Mouse (Mus musculus) CD4-positive, CD25-positive, alpha-beta regulatory T cell, adult 2 months (primary cell): ENCODE results near the gene Tbck.
A peak's percentile ranks its signal among the peaks of the same experiment; 100 is the strongest.

Experiments
- DNase-seq: peaks from one replicate; pipeline ENCODE4 v3.0.0-alpha.2; 2012; ENCODE audit warnings: low read depth, low spot score

The Tbck gene

DNA sequence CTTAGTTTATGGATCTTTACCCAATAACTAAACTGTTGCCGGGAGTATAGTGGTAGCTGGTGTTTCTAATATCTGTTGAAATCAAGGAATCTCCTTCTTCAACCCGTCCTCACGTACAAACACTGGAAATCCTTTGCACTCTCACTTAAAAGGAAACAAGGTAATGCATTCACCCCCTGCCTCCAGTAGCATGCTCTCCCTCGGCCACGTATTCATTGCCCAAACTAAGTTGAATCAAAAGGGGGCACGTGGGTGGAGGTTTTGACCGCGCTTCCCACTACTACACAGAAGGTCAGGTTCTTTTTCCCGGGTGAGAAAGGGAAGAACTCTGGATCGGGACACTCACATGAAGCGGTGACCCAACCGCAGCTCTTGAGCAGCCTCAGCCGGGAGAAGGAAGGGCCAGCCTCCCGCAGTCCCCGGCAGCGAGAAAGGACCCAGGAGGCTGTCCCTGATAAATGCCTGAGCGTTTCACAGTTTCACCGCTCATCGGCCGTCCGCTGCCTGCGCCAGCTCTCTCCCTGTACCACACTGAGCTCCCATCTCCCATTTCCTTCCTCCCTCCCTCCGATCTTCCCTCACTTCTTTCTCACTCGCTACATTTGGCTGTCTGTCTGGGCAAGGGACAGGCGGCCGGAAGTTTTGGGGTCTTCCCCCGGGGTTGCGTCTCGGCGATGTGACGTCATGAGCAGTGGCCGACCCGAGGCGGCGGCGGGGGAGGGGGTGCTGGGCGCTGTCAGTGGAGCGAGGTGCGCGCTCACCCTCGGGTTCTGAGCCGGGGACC lies at the start of gene Tbck:
Tbck (plus strand) TSS at position 698 of the 784 bp plus-strand sequence.
- peak; percentile 95 for DNase-seq

DNA sequence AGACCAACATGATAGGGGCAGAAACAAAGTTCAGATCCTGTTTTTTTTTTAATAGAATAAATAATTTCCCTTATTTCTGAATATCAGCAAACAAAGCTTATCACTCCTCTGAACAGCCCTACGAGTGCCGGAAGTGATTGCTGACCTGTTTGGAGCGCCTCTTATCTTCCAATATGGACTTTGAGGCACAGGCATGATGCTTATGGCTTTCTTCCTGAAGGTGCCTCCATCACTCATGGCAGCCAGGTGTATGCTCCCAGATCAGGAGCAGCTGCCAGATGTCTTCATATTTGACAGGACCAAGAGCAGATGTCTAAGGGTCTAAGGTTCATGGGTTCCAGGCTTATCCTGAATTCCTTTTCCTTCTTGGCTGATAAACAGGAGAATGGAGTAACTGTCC lies 46.9 kb upstream of the Tbck start:
- DNase-seq = no peak

- no peak for DNase-seq
These were observed 39.9 kb upstream of the Tbck start for GRCm38 (mm10) chr3:132644071-132644470.

DNA sequence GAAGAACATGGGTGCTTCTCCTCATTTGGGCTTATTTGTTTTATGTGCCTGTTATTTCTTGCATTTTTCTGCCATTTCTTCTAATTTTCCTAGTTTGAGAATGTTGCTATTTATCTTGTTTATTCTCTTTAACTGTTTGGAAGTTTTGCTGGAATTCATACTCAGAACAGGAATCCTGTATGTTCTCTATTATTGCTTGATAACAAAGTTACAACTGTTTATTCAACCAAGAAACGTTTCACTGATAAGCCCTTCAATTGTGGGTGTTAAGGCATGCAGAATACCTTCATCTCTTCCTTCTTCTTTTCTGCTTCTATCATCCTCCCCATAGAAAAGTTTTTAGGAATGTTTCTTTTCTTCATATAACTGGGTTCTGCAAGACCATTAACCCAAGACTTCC lies 37.1 kb upstream of the Tbck start:
- DNase-seq = no peak

DNA sequence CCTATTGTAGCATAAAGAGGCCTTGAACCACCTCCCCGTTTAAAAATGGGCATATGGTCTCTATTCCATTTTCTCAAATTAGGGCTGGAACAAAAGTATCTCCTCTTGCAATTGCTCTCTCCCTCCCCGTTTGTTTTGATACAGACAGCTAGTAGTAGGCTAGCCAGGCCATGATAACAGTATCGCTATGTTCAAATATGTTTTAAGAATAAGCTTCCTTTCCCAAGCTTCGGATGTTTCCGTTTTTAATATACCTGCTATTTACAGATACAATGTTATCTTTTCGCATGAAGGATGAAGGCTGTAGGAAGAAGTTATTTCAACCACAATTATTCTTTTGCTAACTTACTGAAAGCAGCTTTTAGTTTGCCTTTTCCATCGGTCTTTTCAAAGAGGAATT lies 34.6 kb upstream of the Tbck start:
- DNase-seq = no peak

- no peak for DNase-seq
These were observed 33.8 kb upstream of the Tbck start for GRCm38 (mm10) chr3:132650191-132650590.

DNA sequence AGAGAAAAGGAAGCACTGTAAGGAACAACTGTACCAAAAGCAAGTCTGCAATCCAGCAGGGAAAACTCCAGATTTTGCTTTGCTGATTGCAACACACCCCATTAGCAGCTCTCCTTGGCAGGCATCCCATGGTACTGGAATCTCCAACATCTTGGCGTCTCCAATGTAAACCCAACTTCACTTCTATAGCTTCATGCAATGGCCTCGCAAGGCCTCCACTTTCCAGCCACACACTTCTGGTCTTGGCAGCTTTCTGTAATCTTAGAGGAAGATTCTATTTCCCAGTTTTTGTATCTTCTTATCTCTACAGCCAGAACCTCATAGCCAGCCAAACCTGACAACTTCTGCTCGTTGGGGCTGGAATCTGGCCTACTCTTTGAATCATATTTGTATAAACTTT lies 32.2 kb upstream of the Tbck start:
- DNase-seq = no peak

DNA sequence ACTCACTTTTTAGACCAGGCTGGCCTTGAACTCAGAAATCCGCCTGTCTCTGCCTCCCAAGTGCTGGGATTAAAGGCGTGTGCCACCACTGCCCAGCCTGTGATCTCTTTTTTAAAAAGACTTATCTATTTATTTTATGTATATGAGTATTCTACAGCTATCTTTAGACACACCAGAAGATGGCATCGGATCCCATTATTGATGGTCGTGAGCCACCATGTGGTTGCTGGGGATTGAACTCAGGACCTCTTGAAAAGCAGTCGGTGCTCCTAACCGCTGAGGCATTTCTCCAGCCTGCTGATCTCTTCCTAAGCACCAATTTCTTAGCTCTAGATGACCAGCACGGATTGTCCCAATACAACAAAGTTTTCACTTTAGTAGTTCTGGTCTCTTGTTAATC lies 30.0 kb upstream of the Tbck start:
- no peak for DNase-seq

GRCm38 (mm10) chr3:132655955-132656354 lies 28.0 kb upstream of the Tbck start:
- no peak for DNase-seq

DNA sequence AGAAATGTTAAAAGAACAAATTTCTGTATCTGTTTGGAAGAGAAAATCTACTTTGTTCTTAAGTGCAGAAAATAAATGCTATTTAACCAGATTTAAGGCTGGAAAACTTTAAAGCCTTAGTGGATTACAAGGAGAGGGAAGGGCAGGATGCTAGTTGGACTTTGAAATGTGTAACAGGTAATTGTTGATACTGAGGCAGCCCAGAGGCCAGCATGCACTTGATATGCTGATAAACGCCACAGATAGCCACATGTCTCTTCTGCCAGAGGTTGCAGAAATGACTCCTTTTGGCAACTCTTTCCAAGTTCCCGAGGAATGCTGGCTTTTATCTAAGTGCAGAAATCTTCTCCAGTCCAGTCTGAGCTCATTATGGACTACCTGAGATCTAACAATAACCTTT lies 6.5 kb upstream of the Tbck start:
- DNase-seq = no peak

- peak; percentile 18 for DNase-seq
These were observed 436 bp downstream of the Tbck start, which contains the start of gene Aimp1 for GRCm38 (mm10) chr3:132684231-132684928. TSS of gene Aimp1 (minus strand) at chr3:132684370.

- peak; percentile 32 for DNase-seq
These were observed 17.4 kb downstream of the Tbck start for GRCm38 (mm10) chr3:132701368-132701767.

- no peak for DNase-seq
These were observed 20.3 kb downstream of the Tbck start for GRCm38 (mm10) chr3:132704216-132704615.

- no peak for DNase-seq
These were observed 23.0 kb downstream of the Tbck start for GRCm38 (mm10) chr3:132706977-132707376.

GRCm38 (mm10) chr3:132713913-132714312 lies 30.0 kb downstream of the Tbck start:
- no peak for DNase-seq

GRCm38 (mm10) chr3:132717316-132717715 lies 33.4 kb downstream of the Tbck start:
- DNase-seq = no peak

GRCm38 (mm10) chr3:132724326-132724725 lies 40.4 kb downstream of the Tbck start:
- DNase-seq = no peak

GRCm38 (mm10) chr3:132744287-132745146 lies 60.6 kb downstream of the Tbck start:
- no peak for DNase-seq

DNA sequence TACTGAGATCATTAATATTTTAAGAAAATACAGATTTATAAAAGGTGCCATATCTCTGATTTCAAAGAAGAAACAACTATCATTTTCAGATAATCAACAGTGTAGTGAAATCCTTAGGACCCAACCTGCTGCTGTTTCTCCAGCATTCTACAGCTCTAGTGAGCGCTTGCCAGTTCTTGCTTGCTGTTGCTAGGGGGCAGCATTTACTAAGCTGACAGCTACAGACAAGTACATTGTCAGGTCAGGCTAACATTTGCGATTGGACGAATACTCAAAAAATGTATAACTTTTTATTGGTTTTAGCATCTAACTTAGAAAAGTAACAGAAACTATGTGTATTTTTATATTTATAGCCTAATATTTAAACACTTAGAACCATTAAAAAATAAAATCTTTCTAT lies 63.1 kb downstream of the Tbck start:
- peak; percentile 58 for DNase-seq

- DNase-seq = no peak
These were observed 63.8 kb downstream of the Tbck start for GRCm38 (mm10) chr3:132747766-132748165.

DNA sequence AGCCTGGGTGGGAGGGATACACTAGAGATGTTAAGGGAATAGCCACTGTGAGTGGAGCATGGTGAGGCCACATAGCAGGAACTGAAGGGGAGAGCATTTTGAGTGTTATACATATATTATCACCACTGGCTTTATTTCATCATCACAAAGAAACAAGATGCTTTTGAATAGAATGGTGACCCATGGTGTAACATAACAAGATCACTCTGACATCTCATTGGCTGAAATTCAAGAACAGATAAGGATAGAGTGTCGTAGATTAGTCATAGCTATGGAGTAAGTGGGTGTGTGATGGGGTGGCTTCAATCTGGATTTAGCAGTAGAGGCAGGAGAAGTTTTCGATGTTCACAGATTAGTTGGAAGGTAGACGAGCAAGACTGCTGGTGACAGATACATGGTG lies 64.8 kb downstream of the Tbck start:
- no peak for DNase-seq

- DNase-seq = no peak
These were observed 68.8 kb downstream of the Tbck start for GRCm38 (mm10) chr3:132752772-132753171.
